In the genomic region with DNA sequence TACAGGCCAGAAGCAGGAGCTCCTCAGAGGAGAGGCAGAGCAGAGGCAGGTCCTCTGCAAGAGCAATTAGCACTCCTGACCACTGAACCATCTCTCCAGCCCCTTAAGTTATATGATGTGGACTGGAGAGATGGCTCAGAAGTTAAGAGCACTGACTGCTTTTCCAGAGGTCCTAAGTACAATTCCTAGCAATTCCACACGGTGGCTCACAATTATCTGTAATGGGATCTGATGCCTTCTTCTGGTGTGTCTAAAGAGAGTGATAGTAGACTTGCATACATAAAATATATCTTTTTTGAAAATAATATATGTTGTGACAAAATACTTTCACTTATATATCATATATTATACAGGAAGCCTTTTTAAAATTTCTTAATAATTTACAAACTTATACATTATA, we compare ENCODE assay signal across 27 mouse cellular contexts. TPM values are rescaled to one million over a fixed set of nuclear protein-coding genes. Genes with fewer than 3 reads are reported as not detected.
DNase-seq lines count a peak whose midpoint lies in the region; ATAC-seq and TF ChIP-seq lines count a peak whose summit lies in the region.
"Had no signal": no experiment of that assay in that cellular context is flagged by ENCODE, and none has a peak within 500 bp of the region (broad histone marks: within the 10 kb centered on the region; RNA-seq: fewer than 3 reads in every experiment).

No protein-coding gene starts in this region.

- 51% methylated on average over 1 of the region's 1 CpGs for WGBS in hindbrain, postnatal 0 days
- WGBS in hindbrain, embryonic 12.5 days, result 67% methylated on average over 1 of the region's 1 CpGs
- 61% methylated on average over 1 of the region's 1 CpGs for WGBS in liver, postnatal 0 days (ENCODE audit: insufficient replicate concordance)
- WGBS in liver, embryonic 12.5 days (ENCODE audit: insufficient replicate concordance), result 67% methylated on average over 1 of the region's 1 CpGs

- H3K9ac ChIP-seq in hindbrain, postnatal 0 days (replicated peaks; ENCODE audit: low read length), result no peak overlapping the region
- no peak overlapping the region for H3K9ac ChIP-seq in hindbrain, embryonic 12.5 days
- no peak overlapping the region for H3K9ac ChIP-seq in liver, postnatal 0 days (replicated peaks)
- H3K9ac ChIP-seq in liver, embryonic 12.5 days, result no peak overlapping the region
- H3K9ac ChIP-seq: heart, embryonic 15.5 days; liver, embryonic 14.5 days; stomach, embryonic 15.5 days had no signal

- H3K4me3 ChIP-seq in hindbrain, postnatal 0 days (ENCODE audit: low read length), result no peak overlapping the region
- no peak overlapping the region for H3K4me3 ChIP-seq in hindbrain, embryonic 12.5 days
- no peak overlapping the region for H3K4me3 ChIP-seq in liver, postnatal 0 days (ENCODE audit: low read depth, low read length)
- H3K4me3 ChIP-seq in liver, embryonic 12.5 days, result no peak overlapping the region
- H3K4me3 ChIP-seq: embryonic facial prominence, embryonic 10.5 days; gastrocnemius, adult 2 months; heart, embryonic 15.5 days; megakaryocyte, embryonic 14.5 days; stomach, embryonic 15.5 days had no signal

- H3K4me2 ChIP-seq in hindbrain, postnatal 0 days (ENCODE audit: low read depth, low read length), result no peak overlapping the region
- no peak overlapping the region for H3K4me2 ChIP-seq in hindbrain, embryonic 12.5 days (replicated peaks)
- H3K4me2 ChIP-seq in liver, postnatal 0 days (ENCODE audit: low read depth, low read length), result no peak overlapping the region
- no peak overlapping the region for H3K4me2 ChIP-seq in liver, embryonic 12.5 days
- H3K4me2 ChIP-seq: heart, embryonic 15.5 days; stomach, embryonic 15.5 days had no signal

- H3K27me3 ChIP-seq in hindbrain, postnatal 0 days (ENCODE audit: insufficient read depth, low read length), result no peaks in the 10 kb centered on the region
- H3K27me3 ChIP-seq in hindbrain, embryonic 12.5 days, result no peaks in the 10 kb centered on the region
- no peaks in the 10 kb centered on the region for H3K27me3 ChIP-seq in liver, postnatal 0 days (ENCODE audit: insufficient read depth, low read length)
- H3K27me3 ChIP-seq in liver, embryonic 12.5 days (replicated peaks), result no peaks in the 10 kb centered on the region
- H3K27me3 ChIP-seq in Patski, result no peaks in the 10 kb centered on the region
- H3K27me3 ChIP-seq: CH12.LX; heart, embryonic 15.5 days; megakaryocyte, embryonic 14.5 days; stomach, embryonic 15.5 days had no signal

- peaks cover 12% of the 10 kb centered on the region; the same call in 1 of the 2 replicates for H3K36me3 ChIP-seq in hindbrain, postnatal 0 days (ENCODE audit: insufficient read depth, low read length)
- H3K36me3 ChIP-seq in hindbrain, embryonic 12.5 days, result peaks cover 5% of the 10 kb centered on the region; the same call in 1 of the 2 replicates
- peaks cover 37% of the 10 kb centered on the region for H3K36me3 ChIP-seq in liver, postnatal 0 days (replicated peaks; ENCODE audit: insufficient read depth, low read length)
- H3K36me3 ChIP-seq in liver, embryonic 12.5 days, result peaks cover 68% of the 10 kb centered on the region

- H3K4me1 ChIP-seq in hindbrain, postnatal 0 days (ENCODE audit: insufficient read depth, low read length), result no peaks in the 10 kb centered on the region
- no peaks in the 10 kb centered on the region for H3K4me1 ChIP-seq in hindbrain, embryonic 12.5 days
- H3K4me1 ChIP-seq in liver, postnatal 0 days (ENCODE audit: insufficient read depth), result no peaks in the 10 kb centered on the region
- no peaks in the 10 kb centered on the region for H3K4me1 ChIP-seq in liver, embryonic 12.5 days
- H3K4me1 ChIP-seq: embryonic facial prominence, embryonic 10.5 days; heart, embryonic 15.5 days; stomach, embryonic 15.5 days had no signal

- no peak for TF ChIP-seq EP300 in liver, postnatal 0 days (IDR thresholded peaks at IDR 0.05; ENCODE audit: low read depth)

- DNase-seq in hindbrain, postnatal 0 days (ENCODE audit: low spot score), result peak; percentile 53
- DNase-seq in liver, postnatal 0 days, result no peak
- no peak for DNase-seq in Patski (ENCODE audit: low read depth, low spot score)
- peak; percentile 43 for DNase-seq in brain, adult 2 months (ENCODE audit: low read depth, low spot score)
- no peak for DNase-seq in spleen, postnatal 10 days (ENCODE audit: low spot score in 2 of 2)
- DNase-seq: adrenal gland, postnatal 25 days; B cell, adult 2 months; cerebellum, adult 11 months; cerebellum, adult 9-11 months; gastrocnemius, adult 2 months; heart, postnatal 4 days; kidney, adult 18-20 months; kidney, postnatal 25 days; right cerebral cortex, adult 18-20 months; right cerebral cortex, postnatal 4 days; thymus, adult 18-20 months; thymus, postnatal 36 days had no signal

- in situ Hi-C loops in Patski (cut with MboI; ENCODE audit: low pct_unique_long_range_greater_than_20kb), result no loop called here

- no peaks in the 10 kb centered on the region for H3K9me3 ChIP-seq in hindbrain, postnatal 0 days (ENCODE audit: low read length)
- no peaks in the 10 kb centered on the region for H3K9me3 ChIP-seq in hindbrain, embryonic 12.5 days (replicated peaks)
- no peaks in the 10 kb centered on the region for H3K9me3 ChIP-seq in liver, postnatal 0 days (ENCODE audit: low read length)
- no peaks in the 10 kb centered on the region for H3K9me3 ChIP-seq in liver, embryonic 12.5 days (replicated peaks)
- H3K9me3 ChIP-seq: embryonic facial prominence, embryonic 10.5 days; G1E; heart, embryonic 15.5 days; megakaryocyte, embryonic 14.5 days; stomach, embryonic 15.5 days had no signal

- POLR2A ChIA-PET in Patski (lab: Charles Lee), result no interaction called here

- CTCF ChIA-PET in Patski (lab: Charles Lee), result no interaction called here

- no peak overlapping the region for H3K27ac ChIP-seq in hindbrain, postnatal 0 days
- H3K27ac ChIP-seq in hindbrain, embryonic 12.5 days, result no peak overlapping the region
- H3K27ac ChIP-seq in liver, postnatal 0 days (ENCODE audit: low read depth), result no peak overlapping the region
- no peak overlapping the region for H3K27ac ChIP-seq in liver, embryonic 12.5 days
- H3K27ac ChIP-seq: embryonic facial prominence, embryonic 10.5 days; gastrocnemius, adult 2 months; heart, embryonic 15.5 days; liver, embryonic 14.5 days; stomach, embryonic 15.5 days had no signal

- ATAC-seq in hindbrain, postnatal 0 days, result no peak
- no peak for ATAC-seq in hindbrain, embryonic 12.5 days (ENCODE audit: low FRiP score)
- no peak for ATAC-seq in liver, postnatal 0 days
- no peak for ATAC-seq in liver, embryonic 12.5 days
- ATAC-seq in Patski, result no peak
- ATAC-seq: midbrain, embryonic 16.5 days had no signal

- peak; percentile 57 for TF ChIP-seq CTCF in hindbrain, postnatal 0 days (IDR thresholded peaks at IDR 0.05; ENCODE audit: low read depth)
- TF ChIP-seq CTCF in liver, postnatal 0 days (IDR thresholded peaks at IDR 0.05; ENCODE audit: low read depth), result peak; percentile 29
- peak; percentile 50 for TF ChIP-seq CTCF in Patski (IDR thresholded peaks at IDR 0.05)

RNA-seq across cellular contexts. Expression of a gene that starts 15.3 kb away (rescaled TPM):
- total RNA-seq in hindbrain, postnatal 0 days (2014; rRNA removed), result 13.0 and 14.5 TPM in 2 replicates
- 22.3 and 24.4 TPM in 2 replicates for polyA plus RNA-seq in hindbrain, postnatal 0 days (2015; fragmentation: Nextera tagmentation; extraction: Ambion mirVana)
- polyA plus RNA-seq in hindbrain, embryonic 12.5 days (2016; fragmentation: Nextera tagmentation; extraction: Ambion mirVana), result 37.7 and 39.0 TPM in 2 replicates
- polyA plus RNA-seq in liver, postnatal 0 days (2015; fragmentation: Nextera tagmentation; extraction: Ambion mirVana), result 25.9 and 26.9 TPM in 2 replicates
- polyA plus RNA-seq in liver, embryonic 12.5 days (2016; fragmentation: Nextera tagmentation; extraction: Ambion mirVana), result 25.6 and 27.3 TPM in 2 replicates
- 77.9 TPM for polyA plus RNA-seq in Patski (2021)

RNA-seq across cellular contexts. Expression of a gene that starts 27.1 kb away (rescaled TPM):
- 26.4 and 31.7 TPM in 2 replicates for total RNA-seq in hindbrain, postnatal 0 days (2014; rRNA removed)
- polyA plus RNA-seq in hindbrain, postnatal 0 days (2015; fragmentation: Nextera tagmentation; extraction: Ambion mirVana), result 12.3 and 12.7 TPM in 2 replicates
- 28.7 and 29.1 TPM in 2 replicates for polyA plus RNA-seq in hindbrain, embryonic 12.5 days (2016; fragmentation: Nextera tagmentation; extraction: Ambion mirVana)
- 5.9 and 7.7 TPM in 2 replicates for polyA plus RNA-seq in liver, postnatal 0 days (2015; fragmentation: Nextera tagmentation; extraction: Ambion mirVana)
- polyA plus RNA-seq in liver, embryonic 12.5 days (2016; fragmentation: Nextera tagmentation; extraction: Ambion mirVana), result 17.2 and 20.0 TPM in 2 replicates
- polyA plus RNA-seq in Patski (2021), result 29.1 TPM

Comparison
In these comparisons a context has a peak if more than half of its experiments do, and no peak if none do; other contexts are left out.
1. DNase-seq: peak in hindbrain, postnatal 0 days (single experiment) and brain, adult 2 months (single experiment); none in liver, postnatal 0 days (single experiment), Patski (single experiment) and spleen, postnatal 10 days (0 of 2).
2. Peak in every context shown above with its lines, with median percentiles within 50 percentile points of each other: CTCF ChIP-seq.